Mouse (Mus musculus): ENCODE measurements around the gene Fbxw7.

Fbxw7 gene

GRCm38 (mm10) chr3:84906528-84906927, 91.5 kb downstream of the Fbxw7 start:
- no peak for DNase-seq

GRCm38 (mm10) chr3:84914284-84914683, 99.2 kb downstream of the Fbxw7 start:
- no peak for DNase-seq

GRCm38 (mm10) chr3:84917903-84918679, 103.0 kb downstream of the Fbxw7 start:
- no peak for DNase-seq

GRCm38 (mm10) chr3:84921704-84922420, 106.8 kb downstream of the Fbxw7 start:
- DNase-seq, result peak; percentile 33 to 57

- DNase-seq, result no peak
Measured at GRCm38 (mm10) chr3:84923256-84923655, 108.2 kb downstream of the Fbxw7 start.

GRCm38 (mm10) chr3:84923670-84924069, 108.6 kb downstream of the Fbxw7 start:
- DNase-seq, result no peak

GRCm38 (mm10) chr3:84925229-84925628, 110.2 kb downstream of the Fbxw7 start:
- no peak for DNase-seq

- no peak for DNase-seq
Measured at GRCm38 (mm10) chr3:84926140-84926539, 111.1 kb downstream of the Fbxw7 start.

GRCm38 (mm10) chr3:84927168-84927794, 112.2 kb downstream of the Fbxw7 start:
- DNase-seq, result no peak

GRCm38 (mm10) chr3:84927901-84928300, 112.8 kb downstream of the Fbxw7 start:
- DNase-seq, result no peak

GRCm38 (mm10) chr3:84929171-84929570, 114.1 kb downstream of the Fbxw7 start:
- no peak for DNase-seq

- DNase-seq, result no peak
Measured at GRCm38 (mm10) chr3:84930683-84931082, 115.6 kb downstream of the Fbxw7 start.

GRCm38 (mm10) chr3:84935729-84936128, 120.7 kb downstream of the Fbxw7 start:
- no peak for DNase-seq

- DNase-seq, result no peak
Measured at GRCm38 (mm10) chr3:84936252-84936651, 121.2 kb downstream of the Fbxw7 start.

GRCm38 (mm10) chr3:84936956-84937355, 121.9 kb downstream of the Fbxw7 start:
- DNase-seq, result no peak

GRCm38 (mm10) chr3:84937360-84938355, 122.6 kb downstream of the Fbxw7 start:
- DNase-seq, result no peak

GRCm38 (mm10) chr3:84944933-84945332, 129.9 kb downstream of the Fbxw7 start:
- DNase-seq, result no peak

GRCm38 (mm10) chr3:84946381-84946780, 131.3 kb downstream of the Fbxw7 start:
- DNase-seq, result no peak

- DNase-seq, result no peak
Measured at GRCm38 (mm10) chr3:84949387-84949786, 134.3 kb downstream of the Fbxw7 start.

- DNase-seq, result peak in 1 of 2 experiments; percentile 28
Measured at GRCm38 (mm10) chr3:84951698-84952097, 136.6 kb downstream of the Fbxw7 start.

- peak; percentile 80 to 87 for DNase-seq
Measured at GRCm38 (mm10) chr3:84952135-84952534, 137.1 kb downstream of the Fbxw7 start.

GRCm38 (mm10) chr3:84952585-84953187, 137.6 kb downstream of the Fbxw7 start:
- DNase-seq, result no peak
